Mouse (Mus musculus) megakaryocyte, embryonic 14.5 days (primary cell): ENCODE measurements at regions not wholly inside any gene's neighbourhood (a gene's known extent, or its start where the extent isn't known, plus 50 kb on each side); places are given as distances from the start of the nearest gene placed in this dataset.

Experiments
- H3K27me3 ChIP-seq: replicated peaks from 2 replicates; pipeline ENCODE3; 2012; ENCODE audit warnings: inconsistent platforms
- H3K36me3 ChIP-seq: replicated peaks from 2 replicates; pipeline ENCODE3; 2012; ENCODE audit warnings: low read length, inconsistent platforms, mixed read lengths
- H3K4me1 ChIP-seq: 2 replicates; pipeline ENCODE4 v1.6.1; 2012; ENCODE audit warnings: inconsistent platforms
- H3K4me3 ChIP-seq: replicated peaks from 2 replicates; pipeline ENCODE3; 2012; ENCODE audit warnings: moderate library complexity, mild to moderate bottlenecking, inconsistent platforms
- H3K9me3 ChIP-seq: 2 replicates; pipeline ENCODE4 v1.6.1; 2012; ENCODE audit warnings: inconsistent platforms
- FLI1 ChIP-seq: IDR thresholded peaks from 2 replicates; pipeline ENCODE4 v1.6.1; 2012; ENCODE audit warnings: low read length, inconsistent platforms, mixed read lengths
- GATA1 ChIP-seq: IDR thresholded peaks from 3 replicates; pipeline ENCODE4 v1.6.1; 2012; ENCODE audit warnings: mixed read lengths, low read length, inconsistent platforms, borderline replicate concordance

DNA sequence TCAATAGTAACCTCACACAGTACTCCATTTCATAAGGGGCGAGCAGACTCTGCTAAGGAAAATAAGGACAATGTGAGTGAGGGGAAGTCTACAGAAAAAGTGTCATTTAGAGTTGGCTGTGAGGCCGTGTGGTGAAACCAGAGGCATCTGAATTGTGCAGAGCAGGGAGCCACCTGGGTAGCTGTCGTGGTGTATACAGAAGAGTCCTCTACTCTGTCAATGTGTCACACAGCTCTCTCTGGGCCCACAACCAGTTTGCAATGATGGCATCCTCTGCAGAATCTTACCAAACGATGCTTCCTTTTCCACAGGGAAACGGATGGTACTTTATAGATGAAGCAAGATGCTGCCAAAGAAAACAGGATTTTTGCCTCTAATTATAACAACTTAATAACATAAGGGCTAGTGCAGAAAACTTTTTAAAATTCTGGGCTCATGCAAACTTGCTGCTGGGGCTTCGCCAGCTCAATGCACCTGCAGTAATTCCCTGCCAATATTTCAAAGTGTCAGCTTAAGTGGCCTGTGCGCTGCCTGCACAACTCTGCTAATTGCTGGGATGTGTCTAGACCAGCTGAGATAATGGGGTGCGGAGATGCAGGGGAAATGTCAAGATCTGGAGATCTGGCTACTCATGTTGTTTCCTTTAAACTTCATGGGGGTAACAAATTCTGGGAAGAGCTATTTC, 505.8 kb downstream of the Dok5 start:
- Histone ChIP-seq H3K4me3 (no peak overlapping the region), H3K9me3 (peaks cover 47% of the 10 kb centered on the region), H3K36me3 (no peaks in the 10 kb centered on the region), H3K4me1 (no peaks in the 10 kb centered on the region), H3K27me3 (no peaks in the 10 kb centered on the region)
- TF ChIP-seq GATA1 = no peak
- no peak for TF ChIP-seq FLI1

DNA sequence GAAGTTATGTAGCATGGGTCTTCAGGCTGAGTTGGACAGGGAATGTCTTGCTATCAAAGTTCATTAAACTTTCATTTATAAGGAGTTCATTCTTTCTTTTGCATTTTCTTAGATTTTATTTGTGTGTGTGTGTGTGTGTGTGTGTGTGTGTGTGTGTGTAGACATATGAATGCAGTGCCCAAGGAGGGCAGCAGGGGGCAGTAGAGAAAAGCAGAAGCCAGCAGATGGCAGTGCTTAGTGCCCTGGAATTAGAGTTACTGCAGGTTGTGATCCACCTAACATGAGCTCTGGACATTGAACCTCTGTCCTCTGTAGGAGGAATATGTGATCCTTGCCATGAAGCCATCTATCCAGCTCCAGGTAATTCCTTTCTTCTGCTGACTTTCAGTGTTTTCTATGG, 501.2 kb downstream of the Dok5 start:
- TF ChIP-seq GATA1 (no peak), FLI1 (no peak)
- H3K9me3 ChIP-seq = peaks cover 70% of the 10 kb centered on the region
- no peaks in the 10 kb centered on the region for H3K4me1 ChIP-seq
- no peak overlapping the region for H3K4me3 ChIP-seq
- H3K36me3 ChIP-seq = no peaks in the 10 kb centered on the region
- no peaks in the 10 kb centered on the region for H3K27me3 ChIP-seq

DNA sequence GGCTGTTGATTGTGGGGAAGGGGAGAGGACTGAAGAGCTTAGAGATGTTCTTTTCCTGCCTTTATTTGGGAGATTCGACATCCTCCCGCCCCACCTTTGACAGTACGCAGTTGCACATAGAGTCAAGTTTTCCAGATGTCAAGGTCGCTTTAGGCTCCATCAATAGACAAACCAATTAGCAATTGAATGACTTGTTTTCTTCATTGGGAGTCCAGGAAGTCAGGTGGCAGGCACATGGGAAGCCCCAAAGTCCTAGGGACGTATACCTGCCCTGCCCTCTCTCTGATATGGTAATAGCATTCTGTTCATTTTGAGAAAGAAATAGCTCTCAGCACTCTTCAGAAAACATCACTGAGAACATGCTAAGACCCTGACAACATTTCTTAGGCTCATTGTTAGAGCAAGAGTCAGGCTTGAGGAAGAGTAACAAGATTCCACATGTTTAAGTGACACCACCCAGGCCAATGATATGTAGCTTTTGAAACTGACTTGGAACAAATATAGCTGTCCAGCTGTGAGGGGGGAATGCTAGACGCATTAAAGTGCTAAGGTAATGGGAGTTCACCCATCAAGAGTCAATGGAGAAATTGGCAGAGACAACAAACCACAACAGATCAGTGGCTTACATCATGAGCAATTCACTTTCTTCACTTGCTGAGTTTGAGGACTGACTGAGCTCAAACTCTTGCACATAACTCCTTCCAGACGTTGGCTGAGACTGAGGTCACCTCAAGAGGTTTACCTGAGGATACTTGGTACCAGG, 499.9 kb downstream of the Dok5 start:
- Histone ChIP-seq H3K36me3 (no peaks in the 10 kb centered on the region), H3K9me3 (peaks cover 64% of the 10 kb centered on the region), H3K27me3 (no peaks in the 10 kb centered on the region), H3K4me1 (no peaks in the 10 kb centered on the region), H3K4me3 (no peak overlapping the region)
- no peak for TF ChIP-seq GATA1
- TF ChIP-seq FLI1 = no peak

DNA sequence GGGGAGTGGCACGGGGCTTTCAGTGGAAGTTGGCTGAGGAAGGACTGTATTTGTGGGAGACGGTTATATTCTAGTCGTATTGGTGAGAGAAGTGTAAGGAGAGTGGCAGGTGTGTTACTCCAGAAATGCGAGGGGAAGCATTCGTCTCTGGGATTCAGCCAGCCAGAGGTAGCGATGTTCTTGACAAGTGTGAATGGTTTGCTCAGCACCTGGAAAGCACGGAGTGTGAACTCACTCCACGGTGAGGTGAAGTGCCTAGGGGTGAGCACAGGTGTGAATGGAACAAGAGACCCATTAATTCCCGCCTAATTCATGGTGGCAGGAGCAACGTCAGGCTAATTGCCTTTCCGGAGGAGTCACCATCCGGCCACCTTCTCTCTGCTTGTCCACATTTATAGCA, 498.9 kb downstream of the Dok5 start:
- no peaks in the 10 kb centered on the region for H3K27me3 ChIP-seq
- H3K4me3 ChIP-seq = no peak overlapping the region
- no peak for TF ChIP-seq GATA1
- TF ChIP-seq FLI1 = no peak
- peaks cover 72% of the 10 kb centered on the region for H3K9me3 ChIP-seq
- no peaks in the 10 kb centered on the region for H3K36me3 ChIP-seq
- no peaks in the 10 kb centered on the region for H3K4me1 ChIP-seq

DNA sequence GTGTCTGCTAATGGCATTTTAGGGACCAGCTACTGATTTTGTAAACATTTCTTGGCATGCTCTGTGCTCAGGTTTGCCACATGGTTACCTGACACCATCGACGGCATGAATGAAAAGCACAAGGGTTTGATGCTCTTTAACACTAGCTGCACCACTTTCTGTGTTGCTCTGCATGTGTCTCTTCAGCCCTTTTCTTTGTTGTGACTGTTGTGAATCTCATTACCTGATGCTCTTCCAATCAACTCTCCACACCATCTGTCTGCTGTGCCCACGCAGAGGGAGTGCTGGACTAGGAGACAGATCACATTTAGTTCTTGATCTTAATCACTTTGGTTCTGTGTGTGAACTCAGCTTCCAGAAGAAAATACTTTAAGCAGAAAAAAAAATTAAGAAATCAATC, 496.6 kb downstream of the Dok5 start:
- no peaks in the 10 kb centered on the region for H3K36me3 ChIP-seq
- H3K9me3 ChIP-seq = peaks cover 75% of the 10 kb centered on the region
- no peaks in the 10 kb centered on the region for H3K4me1 ChIP-seq
- no peak for TF ChIP-seq FLI1
- H3K4me3 ChIP-seq = no peak overlapping the region
- H3K27me3 ChIP-seq = no peaks in the 10 kb centered on the region

DNA sequence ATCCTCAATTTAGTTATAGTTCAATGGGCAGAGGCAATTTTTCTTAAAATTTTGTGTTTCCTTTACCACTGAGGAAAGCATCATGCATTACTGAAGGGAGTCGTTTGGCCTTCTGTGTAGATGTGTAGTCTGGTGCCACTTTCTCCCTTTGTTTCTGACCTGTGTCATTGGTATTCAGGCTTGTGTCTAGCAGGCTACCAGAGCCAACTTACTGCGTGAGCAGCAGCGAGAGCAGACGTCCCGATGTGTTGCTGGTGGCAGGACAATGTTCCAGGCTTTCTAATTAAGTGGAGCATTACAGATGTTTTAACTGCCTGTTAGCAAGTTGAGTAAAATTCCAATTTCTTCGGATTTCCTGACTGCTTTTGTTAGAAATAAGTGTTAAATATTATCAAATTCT, 482.2 kb downstream of the Dok5 start:
- no peaks in the 10 kb centered on the region for H3K4me1 ChIP-seq
- TF ChIP-seq GATA1 = no peak
- no peak for TF ChIP-seq FLI1
- H3K9me3 ChIP-seq = peaks cover 50% of the 10 kb centered on the region
- no peak overlapping the region for H3K4me3 ChIP-seq
- H3K36me3 ChIP-seq = no peaks in the 10 kb centered on the region
- H3K27me3 ChIP-seq = no peaks in the 10 kb centered on the region

DNA sequence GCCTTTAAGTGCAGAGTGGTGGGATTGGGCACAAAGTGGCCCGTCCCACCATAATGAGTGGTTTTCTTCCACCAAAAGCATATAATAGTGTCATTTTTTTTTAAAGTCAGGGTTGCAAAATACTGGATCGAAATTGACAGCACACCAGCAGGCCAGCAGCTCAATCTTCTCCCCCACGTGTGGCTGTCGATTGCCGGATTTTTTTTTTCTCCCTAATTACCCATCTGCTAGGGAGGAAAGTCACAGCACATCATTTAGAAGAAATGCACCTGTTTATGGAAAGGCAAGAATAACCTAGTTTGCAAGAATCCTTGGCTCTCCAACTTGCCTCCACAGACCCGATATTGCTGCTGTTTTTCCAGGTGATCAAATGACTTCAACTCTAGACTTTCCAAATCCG, 464.9 kb downstream of the Dok5 start:
- H3K9me3 ChIP-seq = peaks cover 73% of the 10 kb centered on the region

DNA sequence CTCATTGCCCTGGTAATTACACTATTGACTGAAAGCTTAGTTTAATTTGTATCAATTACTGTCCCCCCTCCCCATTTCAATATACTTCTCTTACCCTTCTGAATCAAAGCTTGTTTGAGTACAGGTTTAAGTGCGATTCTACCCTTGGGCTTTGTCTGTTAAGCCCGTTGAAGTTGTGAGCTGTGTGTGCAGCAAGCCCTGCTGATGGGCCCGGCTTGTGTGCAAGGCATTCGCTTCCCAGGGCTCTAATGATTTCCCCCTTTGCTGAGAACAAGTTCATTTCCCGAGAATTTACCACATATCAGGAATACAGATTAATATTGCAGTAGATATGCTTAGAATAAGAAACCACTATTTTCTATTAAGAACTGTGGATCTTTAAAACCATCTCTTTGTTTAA, 460.6 kb downstream of the Dok5 start:
- H3K27me3 ChIP-seq = no peaks in the 10 kb centered on the region
- H3K36me3 ChIP-seq = no peaks in the 10 kb centered on the region
- H3K9me3 ChIP-seq = peaks cover 68% of the 10 kb centered on the region
- TF ChIP-seq FLI1 (no peak), GATA1 (no peak)
- no peak overlapping the region for H3K4me3 ChIP-seq
- H3K4me1 ChIP-seq = no peaks in the 10 kb centered on the region

More for the DNA sequence above, 464.9 kb downstream of the Dok5 start:
- no peaks in the 10 kb centered on the region for H3K27me3 ChIP-seq
- TF ChIP-seq FLI1 (no peak), GATA1 (no peak)
- no peak overlapping the region for H3K4me3 ChIP-seq
- no peaks in the 10 kb centered on the region for H3K4me1 ChIP-seq
- H3K36me3 ChIP-seq = no peaks in the 10 kb centered on the region
